Mouse (Mus musculus): ENCODE measurements around the gene 9130023H24Rik. TPM values are rescaled to one million over a fixed set of nuclear protein-coding genes. Genes with fewer than 3 reads are reported as not detected.

9130023H24Rik gene
- 1 to 10 TPM; 3.4 TPM for total RNA-seq (2023)

DNA sequence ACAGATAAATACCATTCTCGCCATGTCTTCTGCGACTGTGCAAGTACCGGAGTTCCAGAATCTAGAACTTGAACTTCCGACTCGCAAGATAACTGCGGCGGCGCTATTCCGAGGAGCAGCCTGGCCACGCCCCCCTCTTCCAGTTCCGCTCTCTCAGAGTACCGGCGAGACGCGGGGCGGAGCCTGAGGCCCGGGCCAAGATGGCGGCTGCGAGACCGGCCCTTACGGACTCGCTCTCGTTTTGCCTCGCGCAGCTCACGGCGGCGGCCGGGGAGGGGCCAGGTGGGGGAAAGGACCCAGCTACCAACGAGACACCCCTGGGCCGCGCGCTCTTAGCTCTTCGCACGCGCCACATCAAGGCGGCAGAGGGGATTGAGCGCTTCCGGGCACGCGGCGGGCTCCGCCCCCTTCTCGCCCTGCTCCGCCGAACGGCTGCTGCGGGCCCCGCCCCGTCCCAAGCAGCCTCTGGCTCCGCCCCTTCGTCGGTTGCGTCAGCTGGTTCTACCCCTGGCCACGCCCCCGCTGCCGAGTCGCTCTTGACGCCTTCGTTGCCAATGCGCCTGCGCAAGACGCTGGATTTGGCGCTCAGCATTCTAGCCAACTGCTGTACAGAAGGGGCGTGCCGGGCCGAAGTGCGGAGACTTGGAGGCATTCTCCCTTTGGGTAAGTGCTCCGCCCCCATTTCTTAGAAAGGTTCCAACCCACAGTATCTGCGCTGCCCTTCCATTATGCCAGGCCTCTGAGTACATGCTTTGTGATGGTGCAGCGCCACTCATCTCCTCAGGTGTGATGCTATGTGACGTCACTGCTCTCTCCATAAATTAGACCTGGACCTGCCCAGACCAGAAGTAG lies at the start of gene 9130023H24Rik:
9130023H24Rik (minus strand) TSS at position 105 of the 852 bp plus-strand sequence.

GRCm38 (mm10) chr7:128265411-128265810 lies 27.6 kb upstream of the 9130023H24Rik start, which contains the start of gene Slc5a2:
Gene Slc5a2 (plus strand): TSS chr7:128265657.

GRCm38 (mm10) chr7:128246496-128247391 lies 8.9 kb upstream of the 9130023H24Rik start, which contains the start of gene Tgfb1i1:
Gene Tgfb1i1 (plus strand): TSS chr7:128246812.

DNA sequence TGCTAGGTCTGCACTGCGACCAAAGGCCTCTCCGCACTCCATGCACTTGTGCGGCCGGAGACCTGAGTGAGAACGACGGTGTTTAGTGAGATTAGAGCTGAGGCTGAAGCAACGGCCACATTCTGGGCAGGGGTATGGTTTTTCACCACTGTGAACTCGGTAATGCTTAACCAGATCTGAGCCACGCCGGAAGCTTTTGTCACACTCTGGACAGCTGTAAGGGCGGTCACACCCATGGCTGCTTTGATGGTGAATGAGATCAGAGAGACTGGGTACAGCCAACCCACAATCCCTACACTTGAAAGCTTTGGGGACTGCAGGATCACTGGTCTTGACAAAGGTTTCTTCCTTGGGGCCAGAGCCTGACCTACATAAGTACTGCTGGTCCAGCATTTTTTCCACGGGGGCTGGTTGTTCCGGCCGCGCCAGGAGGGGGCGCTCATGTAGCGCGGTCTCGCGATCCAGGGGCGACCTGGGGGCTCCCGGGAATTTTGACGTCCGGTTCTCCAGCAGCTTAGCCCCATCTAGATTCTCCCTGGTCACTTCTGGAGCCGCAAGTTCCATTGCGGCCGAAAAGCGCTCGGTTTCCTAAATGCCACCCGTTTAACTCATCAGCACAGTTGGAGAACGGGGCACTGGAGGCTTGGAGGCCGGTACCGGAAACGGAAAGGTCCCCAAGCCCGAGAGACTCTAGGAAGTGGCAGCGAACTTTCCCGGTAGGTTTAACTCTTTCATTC lies 807 bp downstream of the 9130023H24Rik start, which contains the start of gene Armc5:
Armc5 (plus strand) TSS at position 487 of the 737 bp plus-strand sequence.

GRCm38 (mm10) chr7:128206152-128206551 lies 31.7 kb downstream of the 9130023H24Rik start, which contains the start of gene Cox6a2:
Gene Cox6a2 (minus strand): TSS chr7:128206387.

Other genes with a start within 250 kb of the 9130023H24Rik start
- gene Pycard, start 244.2 kb downstream of the 9130023H24Rik start, total RNA-seq (2023) = 10 to 100 TPM; 57.7 to 66.8 TPM
- gene Trim72, start 234.1 kb downstream of the 9130023H24Rik start, total RNA-seq (2023) = under 1 TPM; 0.31 to 0.75 TPM
- gene Itgam, start 175.4 kb downstream of the 9130023H24Rik start, total RNA-seq (2023) = 100 to 1,000 TPM; 774 to 879 TPM
- gene Gm49368, start 175.3 kb downstream of the 9130023H24Rik start, total RNA-seq (2023) = 10 to 100 TPM in 1 of 2 experiments, 1 to 10 TPM in 1; 4.9 to 20.5 TPM
- 10 to 100 TPM; 11.8 to 14.7 TPM for gene Itgax, start 108.5 kb downstream of the 9130023H24Rik start, total RNA-seq (2023)
- 1 to 10 TPM in 1 of 2 experiments, under 1 TPM in 1; 0.79 to 1.1 TPM for gene Itgad, start 83.7 kb downstream of the 9130023H24Rik start, total RNA-seq (2023)
- not detected for gene Cox6a2, start 31.6 kb downstream of the 9130023H24Rik start, total RNA-seq (2023)
- gene Armc5, start 689 bp downstream of the 9130023H24Rik start, total RNA-seq (2023) = 10 to 100 TPM; 10.9 to 12.7 TPM
- 1 to 10 TPM in 1 of 2 experiments, under 1 TPM in 1; 0.79 to 1.5 TPM for gene Tgfb1i1, start 8.8 kb upstream of the 9130023H24Rik start, total RNA-seq (2023)
- not detected for gene Slc5a2, start 27.6 kb upstream of the 9130023H24Rik start, total RNA-seq (2023)
- gene BC017158, start 60.1 kb upstream of the 9130023H24Rik start, total RNA-seq (2023) = 10 to 100 TPM; 17.3 to 17.7 TPM
- 10 to 100 TPM; 42.5 to 47.0 TPM for gene Rgs10, start 180.7 kb upstream of the 9130023H24Rik start, total RNA-seq (2023)
- gene Tial1, start 223.7 kb upstream of the 9130023H24Rik start, total RNA-seq (2023) = 10 to 100 TPM; 73.7 to 91.1 TPM